Mouse (Mus musculus) midbrain, embryonic 16.5 days (tissue): ENCODE measurements at regions not wholly inside any gene's neighbourhood (a gene's known extent, or its start where the extent isn't known, plus 50 kb on each side); places are given as distances from the start of the nearest gene placed in this dataset.
A peak's percentile ranks its signal among the peaks of the same experiment; 100 is the strongest.

Source experiments
- ATAC-seq: fragments of 200-750 bp; cut with Nextera tagmentation; 2 replicates; pipeline ENCODE4 v1.8.0; 2017; ENCODE audit warnings: moderate TSS enrichment
- H3K27ac ChIP-seq: fragments of 300-500 bp; sonication (generic); 2 replicates; pipeline ENCODE4 v1.5.1; 2014; ENCODE audit warnings: mild to moderate bottlenecking, low read length, mixed read lengths
- H3K27me3 ChIP-seq: fragments of 300-500 bp; sonication (generic); 2 replicates; pipeline ENCODE4 v1.6.1; 2014; ENCODE audit warnings: low read depth, low read length, mixed read lengths; ENCODE audit not compliant: control insufficient read depth, insufficient read depth
- H3K36me3 ChIP-seq: fragments of 300-500 bp; sonication (generic); 2 replicates; pipeline ENCODE4 v1.6.1; 2014; ENCODE audit warnings: mild to moderate bottlenecking, low read length, moderate library complexity, mixed read lengths; ENCODE audit not compliant: control insufficient read depth, insufficient read depth
- H3K4me1 ChIP-seq: fragments of 300-500 bp; sonication (generic); 2 replicates; pipeline ENCODE4 v1.6.1; 2014; ENCODE audit warnings: mild to moderate bottlenecking, low read length, mixed read lengths; ENCODE audit not compliant: control insufficient read depth, insufficient read depth
- H3K4me2 ChIP-seq: fragments of 300-500 bp; sonication (generic); 2 replicates; pipeline ENCODE4 v1.6.1; 2014; ENCODE audit warnings: mild to moderate bottlenecking, low read length, mixed read lengths
- H3K4me3 ChIP-seq: fragments of 300-500 bp; sonication (generic); 2 replicates; pipeline ENCODE4 v1.5.1; 2014; ENCODE audit warnings: low read depth, mild to moderate bottlenecking, low read length, moderate library complexity, mixed read lengths
- H3K9ac ChIP-seq: fragments of 300-500 bp; sonication (generic); 2 replicates; pipeline ENCODE4 v1.6.1; 2014; ENCODE audit warnings: low read depth, low read length, mixed read lengths
- H3K9me3 ChIP-seq: fragments of 300-500 bp; sonication (generic); replicated peaks from 2 replicates; pipeline ENCODE4 v1.6.1; 2014; ENCODE audit warnings: mild to moderate bottlenecking, low read length, mixed read lengths; ENCODE audit not compliant: control insufficient read depth, poor library complexity, severe bottlenecking
- WGBS: fragments of 180-500 bp; shearing (Covaris S2); extraction: QIAGEN DNeasy Blood & Tissue Kit; methylation state at CpG from one replicate; pipeline ENCODE4 v1.1.7; 2014; 5-methylcytosine and 5-hydroxymethylcytosine counted together

- peak overlapping the region; percentile 68 for H3K4me2 ChIP-seq
- H3K27ac ChIP-seq: no peak overlapping the region
- peaks cover 16% of the 10 kb centered on the region for H3K4me1 ChIP-seq
- H3K36me3 ChIP-seq: no peaks in the 10 kb centered on the region
- H3K9ac ChIP-seq: peak overlapping the region; percentile 55
- ATAC-seq: no peak
- H3K27me3 ChIP-seq: peaks cover 77% of the 10 kb centered on the region
- 8% methylated on average over 15 of the region's 15 CpGs for WGBS
- H3K9me3 ChIP-seq: no peaks in the 10 kb centered on the region
- H3K4me3 ChIP-seq: peak overlapping the region; percentile 31
These were observed 67.9 kb downstream of the Hoxc4 start for GRCm38 (mm10) chr15:103086672-103087069.
